Mouse (Mus musculus) embryonic fibroblast, embryonic 13.5 days (primary cell): ENCODE measurements at regions not wholly inside any gene's neighbourhood (a gene's known extent, or its start where the extent isn't known, plus 50 kb on each side); places are given as distances from the start of the nearest gene placed in this dataset.

Source experiments
- H3K27ac ChIP-seq: 2 replicates; pipeline ENCODE4 v1.5.1; 2012; ENCODE audit warnings: low read length, control low read depth, inconsistent platforms; ENCODE audit not compliant: insufficient read depth
- H3K4me1 ChIP-seq: 2 replicates; pipeline ENCODE4 v1.6.1; 2011; ENCODE audit warnings: low read length; ENCODE audit not compliant: control insufficient read depth, insufficient read depth
- H3K4me3 ChIP-seq: 2 replicates; pipeline ENCODE4 v1.5.1; 2011; ENCODE audit warnings: mild to moderate bottlenecking, control low read depth, low read length; ENCODE audit not compliant: insufficient read depth
- CTCF ChIP-seq: IDR thresholded peaks from 2 replicates; pipeline ENCODE4 v1.5.1; 2011; ENCODE audit warnings: mild to moderate bottlenecking, control low read depth, low read length, moderate library complexity, borderline replicate concordance; ENCODE audit not compliant: insufficient read depth
- POLR2A ChIP-seq: IDR thresholded peaks from 2 replicates; pipeline ENCODE4 v1.6.1; 2011; ENCODE audit warnings: low read depth, mild to moderate bottlenecking, control low read depth, low read length, moderate library complexity

DNA sequence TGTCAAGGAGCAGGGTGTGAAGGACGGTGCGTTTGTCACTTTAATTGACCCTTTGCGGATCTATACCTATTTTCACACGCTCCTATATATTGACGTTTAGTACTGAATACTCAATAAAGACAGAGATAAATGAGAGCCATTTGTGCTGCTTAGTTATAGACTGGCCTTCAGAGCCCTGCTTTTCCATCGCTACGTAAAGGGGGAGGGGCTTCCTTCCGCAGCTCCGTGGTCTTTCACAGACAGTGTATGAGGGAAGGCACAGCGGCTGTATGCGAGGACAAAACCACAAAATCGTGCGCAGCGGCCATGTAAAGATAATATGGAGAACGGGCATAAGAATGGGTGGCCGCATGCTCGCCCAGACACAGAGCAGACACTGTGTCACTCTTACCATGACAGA lies 58.4 kb upstream of the Pced1b start:
- H3K4me1 ChIP-seq, result peaks cover 4% of the 10 kb centered on the region; the same call in 1 of the 2 replicates
- no peak for TF ChIP-seq POLR2A
- TF ChIP-seq CTCF, result no peak
- H3K4me3 ChIP-seq, result no peak overlapping the region
- no peak overlapping the region for H3K27ac ChIP-seq

DNA sequence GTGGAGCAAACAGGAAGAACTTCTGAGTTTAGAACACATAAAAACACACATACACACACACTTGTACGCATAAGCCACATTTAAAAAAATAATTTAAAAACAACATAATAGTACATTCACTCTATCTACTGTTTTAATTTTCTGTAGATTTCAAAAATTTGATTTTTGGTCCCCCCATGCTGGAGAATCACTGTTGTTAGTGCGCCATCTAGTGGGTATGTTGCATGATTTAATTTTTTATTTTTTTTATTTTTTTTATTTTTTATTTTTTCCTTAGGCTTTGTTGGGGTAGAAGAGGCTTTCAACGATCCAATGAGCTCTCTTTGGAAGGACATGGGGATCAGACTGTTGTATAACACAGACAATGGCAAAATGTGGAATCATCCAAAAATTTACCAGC lies 59.1 kb upstream of the Pced1b start:
- Histone ChIP-seq H3K4me1 (peaks cover 4% of the 10 kb centered on the region; the same call in 1 of the 2 replicates), H3K27ac (no peak overlapping the region)
- no peak for TF ChIP-seq CTCF

DNA sequence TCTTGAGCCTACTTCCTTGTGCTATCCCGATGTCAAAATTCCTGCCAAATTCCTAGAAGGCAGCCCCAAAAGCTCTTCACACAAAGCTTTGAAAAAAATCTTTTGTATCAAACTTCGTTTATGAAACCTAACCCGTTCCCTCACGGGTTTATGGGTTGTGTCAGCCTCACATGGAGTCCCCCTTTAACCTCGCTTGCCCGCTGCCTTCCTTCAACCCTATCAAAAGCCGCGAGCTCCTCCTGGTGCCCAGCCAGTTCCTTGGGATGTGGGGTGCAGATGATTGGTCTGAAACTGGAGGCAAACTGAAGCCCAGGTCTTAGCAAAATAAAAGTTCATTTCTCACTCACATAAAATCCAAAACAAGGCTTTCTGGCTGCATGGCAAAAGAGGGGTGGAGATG lies 60.9 kb upstream of the Pced1b start:
- no peak overlapping the region for H3K4me3 ChIP-seq
- TF ChIP-seq POLR2A (no peak), CTCF (no peak)
- no peak overlapping the region for H3K27ac ChIP-seq
- peaks cover 4% of the 10 kb centered on the region; the same call in 1 of the 2 replicates for H3K4me1 ChIP-seq

More for the DNA sequence above, 59.1 kb upstream of the Pced1b start:
- H3K4me3 ChIP-seq, result no peak overlapping the region

DNA sequence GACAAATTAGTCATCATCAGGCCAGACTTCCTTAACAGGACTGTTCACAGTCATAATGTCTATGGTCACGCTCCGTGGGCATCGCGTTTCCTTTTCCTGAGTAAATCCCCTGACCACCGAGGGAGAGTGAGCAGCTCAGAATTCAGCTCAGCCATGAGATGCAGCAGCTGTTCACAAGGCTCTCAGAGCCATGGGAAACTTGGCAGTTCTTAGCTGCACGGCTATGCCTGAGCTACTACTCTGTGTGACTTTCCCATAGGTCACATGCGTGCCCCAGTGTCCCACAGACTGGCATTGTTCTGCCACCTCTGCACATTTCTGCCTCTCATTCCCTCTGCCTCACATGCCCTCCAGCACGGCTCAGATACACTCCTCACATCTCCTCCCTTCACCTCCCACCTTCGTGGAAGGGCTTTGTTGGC lies 64.3 kb upstream of the Pced1b start:
- Histone ChIP-seq H3K4me1 (peaks cover 4% of the 10 kb centered on the region; the same call in 1 of the 2 replicates), H3K27ac (no peak overlapping the region), H3K4me3 (no peak overlapping the region)
- TF ChIP-seq POLR2A (no peak), CTCF (no peak)

DNA sequence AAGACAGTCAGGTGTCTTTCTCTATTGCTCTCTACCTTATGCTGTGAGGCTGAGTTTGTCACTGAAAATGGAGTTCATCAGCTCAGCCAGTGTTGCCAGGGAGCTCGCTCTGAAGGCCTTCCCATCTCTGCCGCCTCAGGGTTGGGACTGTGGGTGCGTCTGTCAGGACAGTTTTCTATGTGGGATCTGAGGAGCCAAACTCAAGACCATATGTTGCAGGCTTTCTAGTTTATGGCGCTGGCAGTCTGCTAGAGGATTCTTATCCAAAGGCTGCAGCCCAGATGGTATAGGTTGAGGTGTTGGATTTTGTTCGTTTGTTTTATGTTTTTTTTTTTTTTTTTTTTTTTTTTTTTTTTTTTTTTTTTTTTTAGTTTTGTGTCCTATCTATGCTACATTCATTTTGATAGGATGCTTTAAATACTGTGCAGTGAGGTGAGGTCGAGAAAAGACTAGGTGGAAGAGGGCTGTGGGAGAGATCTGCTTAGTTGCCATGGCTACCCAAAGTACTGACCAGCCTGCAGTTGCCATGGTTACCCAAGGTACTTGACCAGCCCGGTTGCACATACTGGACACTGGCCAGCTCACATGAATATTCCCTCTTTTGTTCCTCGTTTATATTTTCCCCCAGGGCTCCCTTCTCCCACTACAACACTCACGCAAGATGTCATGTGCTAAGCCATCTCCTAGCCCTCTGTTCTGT lies 65.8 kb upstream of the Pced1b start:
- TF ChIP-seq CTCF (no peak), POLR2A (no peak)
- no peak overlapping the region for H3K4me3 ChIP-seq
- H3K4me1 ChIP-seq, result no peaks in the 10 kb centered on the region; the same call in 1 of the 2 replicates
- H3K27ac ChIP-seq, result no peak overlapping the region

DNA sequence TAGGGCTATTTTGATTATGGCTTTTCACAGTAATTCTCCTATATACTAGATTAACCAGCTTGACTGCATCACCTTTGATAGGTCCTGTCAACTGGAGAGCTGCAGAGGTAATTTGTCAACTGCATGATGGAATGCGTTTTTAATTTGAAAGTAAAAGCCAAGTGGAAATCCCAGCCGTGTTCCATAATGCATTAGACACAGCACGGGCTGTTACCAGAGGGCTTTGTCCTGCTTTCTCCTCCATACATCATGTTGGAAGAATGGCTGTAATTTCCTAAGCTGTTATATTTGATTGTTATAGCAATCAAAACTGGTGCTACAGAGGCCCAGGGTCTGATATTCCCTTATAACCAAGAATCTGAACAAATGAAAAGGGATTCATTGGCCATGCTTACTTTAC lies 68.6 kb upstream of the Pced1b start:
- H3K27ac ChIP-seq, result no peak overlapping the region
- H3K4me3 ChIP-seq, result no peak overlapping the region

DNA sequence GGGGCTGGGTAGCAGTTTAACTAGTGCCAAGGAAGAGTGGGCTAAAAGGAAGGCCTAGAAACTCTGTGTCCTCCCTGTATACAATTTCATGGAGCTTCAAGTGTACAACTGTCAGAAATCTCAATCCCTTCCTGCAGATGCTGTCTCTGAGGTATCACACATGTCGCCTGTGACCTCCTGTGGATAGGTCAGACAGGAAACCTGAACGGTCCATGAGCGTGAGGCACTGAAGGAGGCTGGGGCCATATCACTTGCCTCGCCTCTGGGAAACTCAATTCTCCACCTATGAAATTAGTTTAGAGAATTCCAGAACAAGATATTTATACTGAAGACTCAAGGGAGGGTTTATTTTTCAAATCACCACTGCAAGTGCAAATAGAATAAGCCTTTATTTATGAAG lies 69.1 kb upstream of the Pced1b start:
- H3K4me1 ChIP-seq, result no peaks in the 10 kb centered on the region
- no peak overlapping the region for H3K4me3 ChIP-seq
- no peak for TF ChIP-seq CTCF
- no peak for TF ChIP-seq POLR2A
- no peak overlapping the region for H3K27ac ChIP-seq

More for the DNA sequence above, 68.6 kb upstream of the Pced1b start:
- no peaks in the 10 kb centered on the region for H3K4me1 ChIP-seq
- TF ChIP-seq POLR2A, result no peak
- TF ChIP-seq CTCF, result no peak

DNA sequence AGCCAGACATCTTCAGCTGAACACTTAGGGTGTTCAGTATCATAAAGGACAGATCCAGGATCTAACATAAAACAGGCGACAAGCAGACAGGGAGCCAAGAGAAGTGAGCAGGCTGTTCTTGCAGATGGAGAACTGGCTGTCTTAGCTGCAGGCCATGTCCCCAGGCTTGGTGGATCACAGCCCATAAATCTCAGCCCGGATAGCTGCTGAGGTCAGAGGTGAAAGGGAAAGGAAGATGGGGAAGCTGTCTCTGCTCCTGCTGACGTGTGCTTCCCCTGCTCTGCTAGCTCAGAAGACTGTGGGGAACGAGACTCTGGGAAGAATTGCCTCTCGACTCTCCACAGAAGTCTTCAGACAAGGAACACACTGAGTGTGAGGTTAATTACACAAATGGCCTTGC lies 71.9 kb upstream of the Pced1b start:
- Histone ChIP-seq H3K4me1 (no peaks in the 10 kb centered on the region), H3K27ac (no peak overlapping the region), H3K4me3 (no peak overlapping the region)
- no peak for TF ChIP-seq CTCF
- no peak for TF ChIP-seq POLR2A

DNA sequence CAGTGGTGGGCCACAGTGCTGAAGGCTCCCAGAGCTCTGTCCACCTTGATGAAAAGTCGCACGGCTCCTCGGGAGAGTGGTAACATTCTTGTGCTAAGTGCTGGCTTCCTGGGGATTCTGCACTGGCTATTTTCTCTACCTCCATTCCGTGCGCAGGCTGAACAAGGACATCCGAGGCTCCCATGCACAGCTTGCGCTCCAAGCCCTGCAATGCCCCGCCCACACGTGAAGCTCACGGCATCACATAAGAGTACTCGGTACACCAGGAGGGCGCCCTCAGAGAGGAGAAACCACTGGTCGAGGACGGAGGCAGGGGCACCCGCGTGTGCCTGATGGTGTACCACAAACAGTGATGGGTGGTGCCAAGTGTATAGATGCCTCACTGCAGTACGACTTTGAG lies 73.7 kb upstream of the Pced1b start:
- no peaks in the 10 kb centered on the region for H3K4me1 ChIP-seq
- TF ChIP-seq CTCF (no peak), POLR2A (no peak)
- no peak overlapping the region for H3K27ac ChIP-seq
- H3K4me3 ChIP-seq, result no peak overlapping the region

DNA sequence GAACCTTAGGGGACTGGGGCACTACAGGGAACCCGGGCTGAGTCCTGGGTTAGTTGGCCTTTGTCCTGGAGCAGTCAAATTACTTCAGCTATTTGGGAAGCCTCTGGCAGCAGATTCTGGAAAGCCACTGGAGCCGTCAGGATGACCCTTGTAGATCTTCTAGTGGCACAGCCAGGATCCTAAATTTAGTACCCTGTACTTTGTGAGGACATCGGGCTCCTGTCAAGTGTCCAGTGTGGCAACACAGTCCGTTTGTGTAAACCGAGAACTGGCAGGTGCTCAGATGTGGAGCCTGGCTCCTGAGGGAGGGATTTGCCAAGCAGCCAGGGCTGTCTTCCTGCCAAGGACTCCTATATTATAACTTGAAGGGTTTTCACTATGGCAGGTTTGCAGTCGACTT lies 76.8 kb upstream of the Pced1b start:
- Histone ChIP-seq H3K4me1 (no peaks in the 10 kb centered on the region), H3K27ac (no peak overlapping the region), H3K4me3 (no peak overlapping the region)
- TF ChIP-seq POLR2A (no peak), CTCF (no peak)

DNA sequence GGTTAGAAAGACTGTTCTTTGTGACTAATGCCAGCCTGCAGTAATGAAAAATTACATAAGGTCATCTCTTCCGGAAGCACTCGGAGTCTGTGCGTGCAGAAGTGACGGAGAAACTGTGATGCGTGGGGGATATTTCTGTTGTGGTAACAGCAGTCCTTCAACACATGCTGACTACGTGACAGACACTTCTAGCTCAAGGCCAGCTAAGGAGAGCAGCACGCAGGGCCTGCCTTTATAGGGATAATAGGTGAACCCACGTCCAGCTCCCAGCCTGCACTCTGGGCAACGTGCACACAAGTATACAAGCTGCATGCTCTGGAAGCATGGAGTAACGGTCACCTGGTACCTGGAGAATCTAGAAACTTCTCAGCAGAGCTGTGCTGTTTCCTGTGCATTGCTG lies 77.5 kb upstream of the Pced1b start:
- Histone ChIP-seq H3K4me1 (no peaks in the 10 kb centered on the region), H3K4me3 (no peak overlapping the region), H3K27ac (no peak overlapping the region)
- TF ChIP-seq CTCF (no peak), POLR2A (no peak)
